Mouse (Mus musculus): ENCODE data around the gene Tmem132c.

GRCm38 (mm10) chr5:127488666-127489065, 247.1 kb downstream of the Tmem132c start:
- TF ChIP-seq POLR2A (IDR thresholded peaks at IDR 0.05; ENCODE audit: borderline replicate concordance, extremely low read depth, low read depth, low read length) (no peak), CTCF (IDR thresholded peaks at IDR 0.05; ENCODE audit: insufficient read depth, low read length) (no peak)
